Mouse (Mus musculus): ENCODE measurements around the gene Atg10.
"Not testable (repeated sequence)": the region's sequence is repeated elsewhere in the genome, so short reads cannot be mapped to it uniquely, and the experiment has no call there.

The Atg10 gene

DNA sequence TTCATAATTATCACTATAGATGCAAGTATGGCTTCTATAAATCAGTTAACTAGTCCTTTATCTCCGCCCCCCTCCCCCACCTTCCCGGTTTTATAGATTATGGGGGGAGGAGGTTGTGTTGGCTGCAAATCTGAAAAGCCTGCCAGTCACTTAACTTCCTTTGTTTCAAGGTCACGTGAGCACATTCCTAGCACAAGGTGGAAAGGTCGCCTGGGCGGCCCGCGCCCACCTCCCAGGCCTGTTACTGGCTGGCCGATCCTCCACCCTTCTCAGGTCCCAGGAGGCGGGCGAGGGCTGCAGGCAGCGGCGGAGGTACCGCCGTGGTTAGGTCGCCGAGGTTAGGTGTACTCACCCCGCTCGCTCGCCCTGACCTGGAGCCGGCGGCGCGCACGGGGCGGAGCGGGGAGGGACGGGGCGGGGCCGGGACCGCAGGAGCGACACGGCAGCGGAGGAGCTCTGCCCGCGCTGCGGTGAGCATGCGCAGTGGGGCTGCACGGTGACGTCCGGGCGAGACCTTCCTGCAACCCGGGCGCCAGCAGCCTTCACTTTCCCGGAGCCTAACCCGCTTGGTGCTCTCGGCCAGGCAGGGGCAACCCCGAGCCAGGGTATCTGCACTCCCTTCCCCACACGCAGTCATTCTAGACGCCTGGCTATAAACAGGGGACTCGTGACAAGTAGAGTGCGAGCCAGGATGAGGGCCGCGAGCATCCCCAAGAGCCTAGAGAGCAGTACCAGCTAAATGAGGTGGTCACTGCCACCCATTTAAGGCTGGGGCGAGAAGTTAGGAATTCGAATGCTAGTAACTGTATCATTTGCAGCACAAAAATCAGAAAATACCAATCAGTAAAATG is at the start of gene Atg10:
Gene Atg10, minus strand, starts transcription at position 382 of the 851 bp plus-strand sequence.
- DNase-seq (ENCODE audit: low read depth), result peak; percentile 97

DNA sequence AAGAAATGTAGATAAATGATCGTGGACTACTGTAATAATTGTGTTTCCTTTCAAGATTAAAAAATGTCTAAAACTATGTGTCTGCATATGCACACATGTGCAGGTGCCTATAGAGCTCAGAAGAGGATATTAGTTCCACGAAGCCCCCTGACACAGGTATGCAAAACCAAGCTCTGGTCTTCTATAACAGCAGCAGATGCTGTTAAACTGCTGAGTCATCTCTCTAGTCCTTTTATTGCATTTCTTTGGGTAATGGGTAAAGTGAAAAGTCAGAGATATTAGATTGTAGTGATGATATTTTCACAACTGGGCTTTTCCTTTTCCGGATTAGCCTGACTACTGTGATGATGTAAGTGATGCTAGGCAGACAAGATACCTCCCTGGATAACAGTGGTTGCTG is 28.6 kb upstream of the Atg10 start:
- no peak for DNase-seq (ENCODE audit: low read depth)

DNA sequence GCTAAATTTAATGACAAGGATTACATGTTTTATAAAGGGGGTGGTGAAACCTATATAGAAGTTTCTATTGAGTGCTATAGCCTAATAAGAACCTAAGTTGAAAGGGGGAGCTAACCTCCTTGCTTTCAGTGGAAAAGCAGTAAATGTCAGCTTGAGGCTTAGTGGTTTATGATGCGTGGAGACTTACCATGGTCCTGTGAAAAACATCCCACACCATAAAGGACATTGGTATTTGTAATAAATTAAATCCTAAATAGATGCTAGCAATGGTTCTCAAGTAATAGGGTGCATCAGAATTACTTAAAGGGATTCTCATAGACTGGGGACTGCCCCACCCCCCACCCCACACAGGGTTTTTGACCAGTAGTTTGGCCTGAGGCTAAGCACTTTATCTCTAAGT is 27.9 kb upstream of the Atg10 start:
- DNase-seq (ENCODE audit: low read depth), result no peak

DNA sequence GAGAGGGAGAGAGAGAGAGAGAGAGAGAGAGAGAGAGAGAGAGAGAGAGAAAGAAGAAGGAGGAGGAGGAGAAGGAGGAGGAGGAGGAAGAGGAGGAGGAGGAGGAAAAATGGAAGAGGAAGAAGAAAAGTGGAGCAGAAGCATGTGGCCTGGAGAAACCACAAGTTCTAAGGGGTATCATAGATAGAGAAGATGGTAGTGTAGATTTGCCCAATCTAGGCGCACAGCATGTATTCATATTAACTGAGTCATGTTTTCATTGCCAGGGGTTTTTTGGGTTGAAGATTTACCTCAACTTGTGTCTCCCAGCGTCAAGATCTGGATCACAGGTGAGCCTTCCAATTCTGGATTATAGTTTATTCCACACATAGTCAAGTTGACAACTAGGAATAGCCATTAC is 26.3 kb upstream of the Atg10 start:
- DNase-seq (ENCODE audit: low read depth), result not testable (repeated sequence)

DNA sequence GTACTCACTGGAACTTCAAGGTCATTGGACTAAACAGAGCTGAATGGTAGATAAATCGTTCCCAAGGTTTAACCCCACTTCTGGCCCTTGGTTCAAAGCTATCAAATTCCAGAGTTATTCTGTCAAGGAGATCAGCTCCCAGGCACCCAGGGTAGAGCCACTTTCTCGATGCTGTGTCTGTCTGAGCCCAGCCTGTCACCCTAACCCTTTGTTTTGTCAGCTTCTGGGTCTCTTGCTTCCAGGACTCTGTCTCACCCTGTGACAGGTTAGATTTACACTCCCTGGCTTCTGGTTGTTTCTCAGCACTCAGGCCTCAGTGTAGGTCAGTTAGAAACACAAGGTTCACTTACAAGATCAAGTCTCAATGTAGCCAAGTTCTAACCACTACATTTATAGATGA is 22.7 kb upstream of the Atg10 start:
- DNase-seq (ENCODE audit: low read depth), result no peak

DNA sequence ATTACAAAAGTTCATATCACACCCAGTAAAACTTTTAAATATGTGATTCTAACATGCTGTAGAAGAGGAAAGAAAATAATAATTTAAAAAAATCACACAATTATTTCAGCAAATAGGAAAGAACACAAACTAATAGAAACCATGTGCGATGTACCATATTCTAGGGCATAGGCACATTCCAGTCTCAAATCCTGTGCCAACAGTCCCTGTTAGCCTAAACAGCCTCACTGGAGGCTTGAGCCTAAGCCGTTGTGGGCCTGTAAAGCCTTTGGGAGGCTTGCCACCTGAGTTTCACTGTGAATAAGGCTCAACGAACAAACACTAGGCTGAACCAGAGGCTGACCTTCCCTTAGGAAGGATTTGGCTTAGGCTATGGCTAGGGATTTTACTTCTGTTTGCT is 14.2 kb upstream of the Atg10 start:
- DNase-seq (ENCODE audit: low read depth), result no peak

DNA sequence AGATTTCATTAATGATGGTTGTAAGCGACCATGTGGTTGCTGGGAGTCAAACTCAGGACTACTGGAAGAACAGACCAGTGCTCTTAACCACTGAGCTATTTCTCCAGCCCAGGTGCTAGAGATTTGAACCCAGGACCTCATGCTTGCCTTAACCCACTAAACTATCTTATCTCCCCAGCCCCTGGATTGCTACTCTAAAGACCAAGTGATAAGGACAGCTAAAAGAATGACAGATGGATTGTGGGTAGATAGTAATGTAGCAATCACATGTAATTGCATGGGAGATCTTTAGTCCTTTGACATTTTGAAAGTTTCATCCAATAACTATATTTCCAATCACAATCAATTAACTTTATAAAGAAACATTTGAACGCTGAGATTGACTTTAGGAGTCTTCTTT is 13.1 kb upstream of the Atg10 start:
- DNase-seq (ENCODE audit: low read depth), result no peak

DNA sequence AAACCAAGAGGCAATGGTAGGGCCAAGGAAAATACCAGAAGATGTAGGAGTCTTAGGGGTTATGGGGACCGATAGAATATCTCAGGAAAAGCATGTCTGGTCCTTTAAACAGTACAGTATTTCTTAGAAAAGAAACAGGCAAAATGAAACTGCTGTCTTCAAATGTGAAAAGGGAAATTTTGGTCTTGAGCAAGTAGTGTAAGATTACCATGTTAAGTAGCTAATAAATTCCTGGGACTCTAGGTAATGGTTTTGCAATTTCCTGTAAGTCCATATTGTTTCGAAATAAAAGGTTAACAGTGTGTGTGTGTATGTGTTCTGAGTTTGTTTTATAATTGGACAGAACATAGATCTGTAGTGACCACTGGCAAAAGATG is 658 bp upstream of the Atg10 start:
- DNase-seq (ENCODE audit: low read depth), result no peak

DNA sequence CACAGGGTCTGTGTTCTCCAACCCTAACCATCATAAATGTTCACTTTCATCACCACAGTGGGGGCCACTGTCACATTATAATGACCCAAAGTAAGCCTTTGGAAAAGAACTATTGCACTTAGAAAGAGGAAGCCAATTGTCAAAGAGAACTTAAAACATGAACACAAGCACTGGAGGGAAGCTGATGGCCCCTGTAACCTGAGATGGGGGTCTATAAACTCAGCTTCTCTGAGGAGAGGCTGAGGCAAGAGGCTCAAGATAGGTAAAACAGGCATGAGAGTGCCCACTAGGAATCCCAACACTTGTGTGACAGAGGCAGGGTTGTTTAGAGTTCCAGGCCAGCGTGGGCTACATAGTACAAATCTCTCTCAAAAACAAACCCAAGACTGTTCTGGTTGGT is 705 bp downstream of the Atg10 start:
- no peak for DNase-seq (ENCODE audit: low read depth)

DNA sequence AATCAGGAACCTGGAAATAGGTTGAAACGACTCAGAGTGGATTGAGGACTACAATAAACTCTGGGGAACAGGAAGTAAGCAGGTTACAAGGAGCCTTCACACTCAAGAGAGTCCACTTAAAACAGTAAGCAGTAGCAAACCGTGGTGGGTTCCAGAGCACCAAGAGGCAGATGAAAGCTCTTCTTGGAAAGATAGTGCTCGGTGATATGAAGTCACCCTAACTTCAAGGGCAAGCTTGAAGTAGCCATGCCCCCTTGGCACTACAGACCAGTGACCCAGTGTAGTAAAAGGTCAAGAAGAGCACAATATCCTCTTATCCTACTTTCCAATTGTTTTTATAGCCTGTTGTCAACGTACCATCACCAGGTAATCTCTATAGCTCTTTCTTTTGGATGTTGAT is 2.1 kb downstream of the Atg10 start:
- DNase-seq (ENCODE audit: low read depth), result no peak

DNA sequence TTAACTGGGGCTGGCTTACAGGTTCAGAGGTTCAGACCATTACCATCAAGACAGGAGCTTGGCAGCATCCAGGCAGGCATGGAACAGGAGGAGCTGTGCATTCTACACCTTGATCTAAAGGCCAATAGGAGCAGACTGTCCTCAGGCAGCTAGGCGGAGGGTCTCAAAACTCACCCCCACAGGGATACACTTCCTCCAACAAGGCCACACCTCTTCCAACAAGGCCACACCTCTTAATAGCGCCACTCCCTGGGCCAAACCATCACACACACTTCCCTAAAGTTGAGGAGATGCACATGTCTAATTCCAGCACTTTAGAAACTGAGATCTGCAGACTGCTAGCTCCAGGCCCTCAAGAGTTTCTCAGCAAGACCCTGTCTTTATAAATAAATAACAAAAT is 6.1 kb downstream of the Atg10 start:
- no peak for DNase-seq (ENCODE audit: low read depth)

DNA sequence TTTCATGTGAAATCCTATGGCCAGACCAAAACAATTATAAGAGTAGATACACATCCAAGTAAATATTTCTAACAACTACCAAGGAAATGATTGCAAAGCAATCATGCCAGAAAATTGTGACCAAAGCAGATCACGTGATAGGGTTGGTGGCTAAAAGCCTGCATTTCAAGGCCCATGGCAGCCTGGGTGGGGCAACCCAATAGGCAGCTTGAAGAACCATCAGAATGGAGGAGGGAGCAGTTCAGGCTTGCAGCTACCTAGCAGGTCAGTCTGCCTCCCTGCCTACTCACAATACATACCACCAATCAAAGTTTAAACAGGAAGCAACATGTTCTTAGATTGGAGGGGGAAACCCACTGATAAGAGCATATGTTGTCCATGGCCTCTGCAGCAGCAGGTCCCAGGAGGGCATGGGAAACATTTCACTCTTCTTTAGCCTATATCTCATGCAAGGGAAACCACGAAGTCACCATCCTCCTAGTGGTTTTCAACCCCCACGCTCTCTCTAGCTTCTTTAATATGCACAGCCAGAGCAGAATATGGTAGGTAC is 7.0 kb downstream of the Atg10 start:
- no peak for DNase-seq (ENCODE audit: low read depth)

DNA sequence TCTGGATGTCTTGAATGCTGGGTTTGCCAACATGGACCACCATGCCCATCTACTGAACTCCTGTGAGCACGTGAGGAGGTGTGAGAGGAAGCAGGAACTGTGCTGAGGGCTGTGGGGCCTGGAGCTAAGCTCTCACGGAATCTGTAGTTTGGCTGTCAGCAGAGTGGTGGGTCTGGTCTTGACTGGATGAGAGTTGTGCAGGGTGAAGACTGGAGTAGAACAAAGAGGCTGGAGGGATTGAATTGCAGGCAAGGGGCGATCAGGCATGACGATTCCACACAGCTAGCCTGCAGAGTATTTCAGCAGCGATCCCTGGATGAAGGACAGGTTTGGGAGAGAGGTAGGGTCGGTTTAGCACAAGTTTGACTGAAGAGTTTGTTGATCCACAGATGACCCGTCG is 10.8 kb downstream of the Atg10 start:
- DNase-seq (ENCODE audit: low read depth), result no peak

DNA sequence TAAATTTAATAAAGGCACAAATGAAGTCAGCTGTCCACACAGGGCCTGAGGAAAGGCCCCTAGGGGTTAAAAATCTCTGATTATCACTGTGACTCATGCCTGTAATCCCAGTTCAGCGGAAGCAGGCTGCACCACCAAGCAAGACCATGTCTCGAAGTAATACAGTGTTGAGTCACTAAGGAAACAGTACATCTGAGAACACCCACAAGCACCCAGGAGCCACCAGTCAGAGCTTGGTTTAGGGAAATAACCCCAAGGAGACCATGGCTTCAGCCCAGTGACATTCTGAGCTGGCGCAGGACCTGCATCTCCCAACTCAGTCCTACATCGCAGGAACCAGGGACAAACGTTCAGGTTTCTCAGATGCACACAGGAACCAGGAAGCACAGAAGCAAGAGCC is 17.5 kb downstream of the Atg10 start:
- DNase-seq (ENCODE audit: low read depth), result no peak

DNA sequence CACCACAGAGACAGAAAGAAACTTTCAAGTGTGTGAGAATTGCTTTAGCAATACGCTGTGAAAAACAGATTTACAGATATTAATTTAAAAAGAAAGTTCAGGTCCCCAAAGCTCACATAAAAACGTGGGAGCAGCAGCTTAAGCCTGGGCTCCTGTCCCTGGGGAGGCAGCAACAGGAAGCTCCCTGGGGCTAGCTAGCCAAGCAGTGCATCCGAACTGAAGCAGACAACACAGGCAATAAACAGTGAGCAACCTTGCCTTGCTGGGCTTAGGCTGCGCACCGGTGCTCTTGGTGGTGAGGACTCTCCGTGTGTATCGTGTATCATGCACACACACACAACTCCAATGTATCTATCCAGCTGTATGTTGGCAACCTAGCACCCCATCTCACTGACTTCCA is 21.2 kb downstream of the Atg10 start:
- DNase-seq (ENCODE audit: low read depth), result no peak

DNA sequence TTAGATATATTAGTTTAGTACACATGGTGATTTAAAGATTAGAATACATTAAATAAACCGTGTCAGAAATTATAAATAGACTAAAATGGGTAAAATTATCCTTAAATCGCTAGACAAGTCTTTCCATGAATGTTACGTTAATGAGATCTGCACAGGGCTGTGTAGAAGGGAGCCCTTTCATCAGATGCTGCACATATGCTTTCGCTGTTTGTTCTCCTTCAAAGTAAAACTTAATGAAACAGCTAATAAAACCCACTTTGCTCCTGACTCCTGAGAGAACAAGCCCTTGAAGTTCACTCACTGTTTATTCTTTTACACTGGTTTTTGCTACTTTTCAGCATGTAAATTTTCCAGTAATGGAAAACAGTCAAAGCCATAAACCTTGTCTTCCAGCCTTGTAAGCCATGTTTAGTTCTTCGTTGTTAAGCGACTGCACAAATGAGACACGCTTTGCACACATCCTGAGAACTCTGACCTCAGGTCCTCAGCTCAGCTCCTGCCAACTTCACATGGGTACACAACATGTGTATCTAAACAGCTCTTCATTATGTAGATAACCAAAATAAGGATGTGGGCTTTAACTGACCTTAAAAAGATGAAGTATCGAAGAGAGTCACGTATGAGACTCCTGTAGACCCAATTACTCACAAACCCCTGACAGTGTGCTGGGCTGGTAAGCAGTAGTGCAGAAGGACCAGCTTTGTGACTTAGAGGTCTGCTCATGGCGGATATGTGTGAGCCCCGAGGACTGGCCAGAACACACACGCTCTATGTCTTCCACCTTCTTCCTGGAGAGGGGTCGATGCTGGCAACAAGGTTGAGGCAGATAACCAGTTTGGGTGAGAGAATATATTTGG is 36.2 kb downstream of the Atg10 start:
- no peak for DNase-seq (ENCODE audit: low read depth)

DNA sequence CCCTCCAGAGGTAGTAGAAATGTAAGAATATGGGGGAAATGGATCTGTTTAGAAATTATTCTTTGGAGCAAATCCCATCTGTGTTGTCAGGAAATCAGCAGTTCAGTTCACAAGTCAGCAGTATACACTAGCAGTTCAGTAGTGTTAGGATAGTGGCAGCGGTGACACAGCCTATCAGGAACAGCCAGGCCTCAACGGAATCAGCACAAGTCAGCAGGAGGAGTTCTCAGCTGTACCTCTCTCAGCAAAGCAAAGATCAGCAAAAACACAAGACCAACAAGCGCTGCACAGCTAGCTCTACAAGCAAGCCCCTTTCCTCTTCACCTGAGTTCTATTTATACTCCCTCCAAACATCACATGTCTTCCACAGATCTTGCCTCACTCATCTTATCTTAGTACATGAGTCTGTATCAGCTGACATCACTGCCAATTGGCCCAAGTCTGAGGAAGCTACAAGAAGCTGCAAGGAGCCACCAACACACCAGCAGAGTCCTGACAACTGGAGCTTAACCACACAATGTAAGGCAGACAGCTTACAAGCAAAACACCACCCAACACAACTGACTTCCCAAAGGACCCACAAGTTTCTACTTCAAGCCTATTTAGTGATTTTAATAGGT is 38.4 kb downstream of the Atg10 start:
- DNase-seq (ENCODE audit: low read depth), result no peak

DNA sequence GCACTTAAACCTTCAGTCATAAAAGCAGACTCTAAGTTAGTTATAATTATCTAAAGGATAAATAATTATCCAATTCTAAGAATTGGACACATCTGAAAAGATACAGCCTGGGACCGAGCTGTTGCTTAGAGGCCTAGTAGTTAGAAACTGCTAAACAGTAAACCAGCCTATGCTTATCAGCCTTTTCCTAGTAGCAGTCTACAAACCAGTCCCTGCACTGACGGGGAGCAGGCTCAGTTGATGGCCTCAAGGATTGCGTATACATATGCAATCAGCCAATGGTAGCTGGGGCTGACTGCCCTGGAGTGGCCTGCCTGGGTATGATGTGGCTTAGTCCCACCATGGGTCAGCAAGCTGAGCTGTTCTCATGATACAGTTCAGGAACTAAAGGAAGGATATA is 39.5 kb downstream of the Atg10 start:
- no peak for DNase-seq (ENCODE audit: low read depth)

DNA sequence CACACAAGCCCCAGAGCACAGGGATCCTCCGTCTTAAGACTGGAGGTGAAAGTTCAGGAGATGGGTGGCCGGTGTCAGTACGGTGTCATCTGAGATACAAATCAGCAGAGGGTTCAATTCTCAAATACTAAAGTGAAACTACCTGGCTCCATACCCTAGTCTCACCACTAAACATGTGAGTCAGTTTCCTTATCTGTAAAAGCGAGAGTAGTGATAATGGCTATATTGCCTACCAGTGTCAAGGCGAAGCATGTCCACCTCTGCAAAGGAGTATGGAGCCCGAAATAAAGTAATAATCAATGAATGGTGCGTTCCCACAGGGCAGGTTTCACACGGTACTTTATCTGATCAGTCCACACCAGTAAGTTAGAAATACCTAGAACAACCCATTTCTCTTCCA is 43.4 kb downstream of the Atg10 start:
- no peak for DNase-seq (ENCODE audit: low read depth)

DNA sequence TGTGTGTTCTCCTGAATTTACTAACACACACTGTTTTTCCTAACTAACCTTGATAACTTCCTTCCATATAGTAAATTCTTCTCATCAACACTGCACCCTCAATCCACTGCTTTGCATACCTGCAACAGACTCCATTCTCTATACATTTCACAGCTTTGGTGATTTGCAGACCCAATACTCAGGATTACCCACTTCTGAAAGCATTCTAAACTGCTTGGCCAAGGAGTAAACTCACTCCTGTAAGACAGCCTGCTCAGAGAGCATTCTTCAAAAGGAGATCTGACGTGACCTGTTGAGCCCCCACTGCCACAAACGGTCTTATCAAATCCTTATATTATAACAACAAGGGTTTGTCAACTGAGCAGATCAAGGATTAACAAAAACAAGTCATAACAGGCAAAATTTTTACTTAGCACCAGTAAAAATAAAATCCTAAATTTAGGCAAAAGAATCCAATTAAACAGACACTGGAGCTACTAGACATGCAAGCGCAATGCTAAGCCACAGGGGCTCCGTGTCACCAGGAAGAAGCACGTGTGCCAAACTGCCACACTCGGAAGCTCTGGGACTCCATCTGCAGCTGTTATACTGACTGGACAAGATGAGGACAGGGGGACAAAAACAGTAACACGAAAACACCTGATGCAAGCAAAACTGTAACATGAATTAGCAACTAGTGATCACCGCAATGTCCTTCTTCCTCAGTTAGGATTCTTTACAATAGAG is 44.4 kb downstream of the Atg10 start:
- no peak for DNase-seq (ENCODE audit: low read depth)

DNA sequence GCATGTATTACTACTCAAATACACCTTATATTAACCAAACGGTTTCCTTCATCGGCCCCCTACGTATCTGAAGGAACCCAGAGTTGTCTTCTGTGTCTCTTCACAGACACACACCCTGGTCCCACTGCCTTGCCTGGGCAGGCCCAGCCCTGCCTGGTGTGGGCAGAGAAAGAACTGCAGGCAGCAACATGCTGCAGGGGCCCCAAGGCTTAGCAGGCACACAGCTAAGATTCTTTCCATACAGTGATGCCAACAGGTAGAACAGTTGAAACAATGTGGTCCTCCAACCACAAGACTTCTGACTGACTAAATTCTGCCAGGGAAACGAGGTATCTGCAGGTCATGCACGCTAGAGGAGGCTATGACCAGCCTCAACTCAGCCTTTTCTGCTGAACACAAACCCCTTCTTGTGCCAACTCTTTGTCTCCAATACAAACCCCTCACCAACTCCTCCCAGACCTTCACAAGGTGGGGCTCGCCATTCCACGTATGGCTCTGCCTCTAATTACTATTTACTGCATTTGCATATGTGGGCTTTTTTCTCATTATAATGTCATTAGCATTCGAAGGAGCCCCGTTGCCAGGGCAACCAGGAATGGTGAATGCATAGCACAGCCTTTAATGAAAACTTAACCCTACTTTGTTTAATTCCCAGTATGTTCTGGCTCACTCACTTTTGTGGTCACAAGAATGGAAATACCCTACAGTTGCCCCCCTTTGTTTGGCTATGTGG is 45.2 kb downstream of the Atg10 start:
- DNase-seq (ENCODE audit: low read depth), result no peak

All from naive thymus-derived CD4-positive, alpha-beta T cell, adult 2 months (primary cell).